Mouse (Mus musculus) liver, embryonic 14.5 days (tissue): ENCODE data around the gene Cnot10.

Experiments used
- CTCF ChIP-seq: IDR thresholded peaks from 2 replicates; pipeline ENCODE4 v1.5.1; 2016; ENCODE audit warnings: antibody characterized with exemption, low read depth, control low read depth
- EP300 ChIP-seq: IDR thresholded peaks from 2 replicates; pipeline ENCODE4 v1.6.1; 2016; ENCODE audit warnings: antibody characterized with exemption, low read depth

DNA sequence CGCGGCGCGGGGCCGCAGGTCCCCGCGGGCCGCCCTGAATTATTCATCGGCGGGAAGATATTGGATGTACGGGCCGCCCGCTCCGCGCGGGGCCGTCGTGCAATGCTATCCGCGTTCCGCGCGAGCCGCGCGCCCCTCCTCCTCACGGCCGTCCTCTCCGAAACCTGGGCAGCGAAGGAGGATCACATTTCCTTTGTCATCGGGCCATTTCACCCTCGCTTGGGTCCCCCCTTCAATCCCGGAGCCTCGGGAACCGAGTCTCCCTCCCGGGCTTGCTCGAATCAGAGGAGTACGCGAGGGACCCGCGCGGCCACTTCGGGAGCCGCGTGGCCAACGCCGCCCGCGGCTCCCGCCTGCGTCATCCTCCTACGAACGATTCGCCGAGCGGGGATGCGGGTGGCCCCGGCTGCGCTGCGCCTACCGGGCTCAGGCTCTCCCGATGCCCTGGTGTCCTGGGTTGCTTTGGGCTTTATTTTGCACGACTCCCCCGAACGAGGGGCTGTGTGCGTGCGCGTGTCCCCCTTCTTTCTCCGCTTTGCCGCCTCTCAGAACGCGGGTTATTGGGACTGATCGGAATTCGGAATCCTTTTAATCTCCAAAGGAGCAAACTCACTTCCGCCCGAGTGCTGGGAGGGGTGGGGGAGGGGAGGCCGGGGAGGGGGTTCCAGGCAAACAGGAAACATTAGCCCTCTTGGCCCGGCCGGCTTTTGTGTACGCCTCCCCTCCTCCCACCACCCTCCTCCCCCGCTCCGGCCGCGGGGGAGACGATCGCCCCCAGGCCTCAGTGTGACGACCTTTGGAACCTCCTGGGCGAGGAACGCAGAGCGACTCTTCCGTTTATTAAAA is 76.0 kb downstream of the Cnot10 start, which contains the start of gene Trim71:
- TF ChIP-seq CTCF (no peak), EP300 (no peak)
